Mouse (Mus musculus): ENCODE results near the gene Srf. TPM values are rescaled to one million over a fixed set of nuclear protein-coding genes. Genes with fewer than 3 reads are reported as not detected.

Srf gene
- polyA plus RNA-seq, 1 experiment from 2014 or later: 17.8 TPM

GRCm38 (mm10) chr17:46545813-46546564 lies 10.0 kb downstream of the Srf start, which contains the start of gene Cul9:
TSS of gene Cul9 (minus strand) at chr17:46546388.
- peak; percentile 20; the same call in 1 of the 2 replicates for ATAC-seq (ENCODE audit: insufficient number of reproducible peaks, insufficient read depth, low FRiP score, low read depth)
- H3K4me1 ChIP-seq (ENCODE audit: control insufficient read depth in 2 of 2, insufficient read depth in 2 of 2, low read length in 2 of 2): peaks cover 10 to 17% of the 10 kb centered on the region in 2 experiments
- H3K4me3 ChIP-seq (ENCODE audit: control insufficient read depth in 1 of 2, insufficient read depth in 1 of 2, low read depth in 1 of 2, low read length in 2 of 2): peak within 1 kb of the TSS; percentile 62 to 65
- H3K9ac ChIP-seq (ENCODE audit: low read length): peak within 1 kb of the TSS; percentile 83
- H3K4me2 ChIP-seq (ENCODE audit: low read length): peak within 1 kb of the TSS; percentile 88
- peaks cover 44% of the 10 kb centered on the region for H3K36me3 ChIP-seq (ENCODE audit: control insufficient read depth, insufficient read depth, low read length)
- H3K27me3 ChIP-seq (ENCODE audit: control insufficient read depth, insufficient read depth, low read length): no peaks in the 10 kb centered on the region
- H3K9me3 ChIP-seq (ENCODE audit: control insufficient read depth, low read length): no peaks in the 10 kb centered on the region
- WGBS: 2% methylated on average over 42 of the region's 49 CpGs
- H3K27ac ChIP-seq (replicated peaks in 1 of 2; ENCODE audit: control insufficient read depth in 1 of 2, insufficient read depth in 1 of 2, low read depth in 2 of 2, low read length in 2 of 2): peak within 1 kb of the TSS in 1 of 2 experiments; percentile 60; a peak in 2 of 4 replicates

- WGBS: 84% methylated on average over 12 of the region's 12 CpGs
- peaks cover 29% of the 10 kb centered on the region for H3K36me3 ChIP-seq (ENCODE audit: control insufficient read depth, insufficient read depth, low read length)
- peaks cover 10 to 17% of the 10 kb centered on the region in 2 experiments for H3K4me1 ChIP-seq (ENCODE audit: control insufficient read depth in 2 of 2, insufficient read depth in 2 of 2, low read length in 2 of 2)
- no peak overlapping the region for H3K4me2 ChIP-seq (ENCODE audit: low read length)
- H3K27me3 ChIP-seq (ENCODE audit: control insufficient read depth, insufficient read depth, low read length): 0 out of 2 replicates have a peak, but pooled peaks cover 5% of the 10 kb centered on the region
- H3K9me3 ChIP-seq (ENCODE audit: control insufficient read depth, low read length): no peaks in the 10 kb centered on the region
- H3K27ac ChIP-seq (replicated peaks in 1 of 2; ENCODE audit: control insufficient read depth in 1 of 2, insufficient read depth in 1 of 2, low read depth in 2 of 2, low read length in 2 of 2): no peak overlapping the region
- no peak overlapping the region for H3K4me3 ChIP-seq (ENCODE audit: control insufficient read depth in 1 of 2, insufficient read depth in 1 of 2, low read depth in 1 of 2, low read length in 2 of 2)
- ATAC-seq (ENCODE audit: insufficient number of reproducible peaks, insufficient read depth, low FRiP score, low read depth): no peak
- no peak overlapping the region for H3K9ac ChIP-seq (ENCODE audit: low read length)
These were observed 12.3 kb downstream of the Srf start for GRCm38 (mm10) chr17:46543661-46544060.

GRCm38 (mm10) chr17:46525579-46526307 lies 30.2 kb downstream of the Srf start:
- Histone ChIP-seq H3K9me3 (ENCODE audit: control insufficient read depth, low read length) (no peaks in the 10 kb centered on the region), H3K4me2 (ENCODE audit: low read length) (no peak overlapping the region), H3K4me3 (ENCODE audit: control insufficient read depth in 1 of 2, insufficient read depth in 1 of 2, low read depth in 1 of 2, low read length in 2 of 2) (no peak overlapping the region), H3K27me3 (ENCODE audit: control insufficient read depth, insufficient read depth, low read length) (0 out of 2 replicates have a peak, but pooled peaks cover 3% of the 10 kb centered on the region), H3K9ac (ENCODE audit: low read length) (no peak overlapping the region), H3K4me1 (ENCODE audit: control insufficient read depth in 2 of 2, insufficient read depth in 2 of 2, low read length in 2 of 2) (peaks cover 3 to 6% of the 10 kb centered on the region in 2 experiments; a peak in 3 of 4 replicates), H3K36me3 (ENCODE audit: control insufficient read depth, insufficient read depth, low read length) (peaks cover 9% of the 10 kb centered on the region; the same call in 1 of the 2 replicates), H3K27ac (replicated peaks in 1 of 2; ENCODE audit: control insufficient read depth in 1 of 2, insufficient read depth in 1 of 2, low read depth in 2 of 2, low read length in 2 of 2) (no peak overlapping the region)
- 42% methylated on average over 12 of the region's 12 CpGs for WGBS
- ATAC-seq (ENCODE audit: insufficient number of reproducible peaks, insufficient read depth, low FRiP score, low read depth): no peak

GRCm38 (mm10) chr17:46525065-46525464 lies 30.9 kb downstream of the Srf start:
- H3K9me3 ChIP-seq (ENCODE audit: control insufficient read depth, low read length): no peaks in the 10 kb centered on the region
- H3K27ac ChIP-seq (replicated peaks in 1 of 2; ENCODE audit: control insufficient read depth in 1 of 2, insufficient read depth in 1 of 2, low read depth in 2 of 2, low read length in 2 of 2): no peak overlapping the region
- 72% methylated on average over 10 of the region's 10 CpGs for WGBS
- no peak overlapping the region for H3K9ac ChIP-seq (ENCODE audit: low read length)
- peaks cover 8 to 11% of the 10 kb centered on the region in 2 experiments; a peak in 3 of 4 replicates for H3K4me1 ChIP-seq (ENCODE audit: control insufficient read depth in 2 of 2, insufficient read depth in 2 of 2, low read length in 2 of 2)
- peaks cover 9% of the 10 kb centered on the region; the same call in 1 of the 2 replicates for H3K36me3 ChIP-seq (ENCODE audit: control insufficient read depth, insufficient read depth, low read length)
- no peak for ATAC-seq (ENCODE audit: insufficient number of reproducible peaks, insufficient read depth, low FRiP score, low read depth)
- H3K4me2 ChIP-seq (ENCODE audit: low read length): no peak overlapping the region
- 0 out of 2 replicates have a peak, but pooled peaks cover 3% of the 10 kb centered on the region for H3K27me3 ChIP-seq (ENCODE audit: control insufficient read depth, insufficient read depth, low read length)
- H3K4me3 ChIP-seq (ENCODE audit: control insufficient read depth in 1 of 2, insufficient read depth in 1 of 2, low read depth in 1 of 2, low read length in 2 of 2): no peak overlapping the region

- no peak overlapping the region for H3K4me3 ChIP-seq (ENCODE audit: control insufficient read depth in 1 of 2, insufficient read depth in 1 of 2, low read depth in 1 of 2, low read length in 2 of 2)
- H3K36me3 ChIP-seq (ENCODE audit: control insufficient read depth, insufficient read depth, low read length): peaks cover 3% of the 10 kb centered on the region; the same call in 1 of the 2 replicates
- ATAC-seq (ENCODE audit: insufficient number of reproducible peaks, insufficient read depth, low FRiP score, low read depth): no peak
- 39% methylated on average over 24 of the region's 24 CpGs for WGBS
- H3K4me2 ChIP-seq (ENCODE audit: low read length): no peak overlapping the region
- peaks cover 9 to 11% of the 10 kb centered on the region in 2 experiments; a peak in 3 of 4 replicates for H3K4me1 ChIP-seq (ENCODE audit: control insufficient read depth in 2 of 2, insufficient read depth in 2 of 2, low read length in 2 of 2)
- H3K27me3 ChIP-seq (ENCODE audit: control insufficient read depth, insufficient read depth, low read length): peaks cover 6% of the 10 kb centered on the region; the same call in 1 of the 2 replicates
- H3K27ac ChIP-seq (replicated peaks in 1 of 2; ENCODE audit: control insufficient read depth in 1 of 2, insufficient read depth in 1 of 2, low read depth in 2 of 2, low read length in 2 of 2): no peak overlapping the region
- no peak overlapping the region for H3K9ac ChIP-seq (ENCODE audit: low read length)
- no peaks in the 10 kb centered on the region for H3K9me3 ChIP-seq (ENCODE audit: control insufficient read depth, low read length)
These were observed 33.9 kb downstream of the Srf start for GRCm38 (mm10) chr17:46521963-46522668.

- Histone ChIP-seq H3K4me1 (ENCODE audit: control insufficient read depth in 2 of 2, insufficient read depth in 2 of 2, low read length in 2 of 2) (peaks cover 9 to 11% of the 10 kb centered on the region in 2 experiments; a peak in 3 of 4 replicates), H3K27me3 (ENCODE audit: control insufficient read depth, insufficient read depth, low read length) (peaks cover 6% of the 10 kb centered on the region; the same call in 1 of the 2 replicates), H3K27ac (replicated peaks in 1 of 2; ENCODE audit: control insufficient read depth in 1 of 2, insufficient read depth in 1 of 2, low read depth in 2 of 2, low read length in 2 of 2) (no peak overlapping the region), H3K4me3 (ENCODE audit: control insufficient read depth in 1 of 2, insufficient read depth in 1 of 2, low read depth in 1 of 2, low read length in 2 of 2) (peak overlapping the region in 1 of 2 experiments; percentile 25; a peak in 1 of 4 replicates), H3K36me3 (ENCODE audit: control insufficient read depth, insufficient read depth, low read length) (peaks cover 3% of the 10 kb centered on the region; the same call in 1 of the 2 replicates), H3K9ac (ENCODE audit: low read length) (peak overlapping the region; percentile 58), H3K9me3 (ENCODE audit: control insufficient read depth, low read length) (no peaks in the 10 kb centered on the region), H3K4me2 (ENCODE audit: low read length) (peak overlapping the region; percentile 57)
- no peak for ATAC-seq (ENCODE audit: insufficient number of reproducible peaks, insufficient read depth, low FRiP score, low read depth)
- WGBS: 61% methylated on average over 9 of the region's 9 CpGs
These were observed 34.8 kb downstream of the Srf start for GRCm38 (mm10) chr17:46521174-46521573.
